ENCODE assay signal across 8 mouse cellular contexts in genomic region chr11:74927236-74927725, GRCm38 (mm10). TPM values are rescaled to one million over a fixed set of nuclear protein-coding genes. Genes with fewer than 3 reads are reported as not detected.
DNase-seq lines count a peak whose midpoint lies in the region; ATAC-seq lines count a peak whose summit lies in the region.
"Had no signal": no experiment of that assay in that cellular context is flagged by ENCODE, and none has a peak within 500 bp of the region (broad histone marks: within the 10 kb centered on the region; RNA-seq: fewer than 3 reads in every experiment).

No protein-coding gene starts in this region.

- no peak for ATAC-seq in hindbrain, embryonic 12.5 days (ENCODE audit: low FRiP score)
- no peak for ATAC-seq in midbrain, embryonic 13.5 days
- no peak for ATAC-seq in midbrain, embryonic 11.5 days (ENCODE audit: low FRiP score)
- ATAC-seq in stomach, embryonic 16.5 days (ENCODE audit: insufficient read depth, low FRiP score): no peak

- H3K4me2 ChIP-seq in hindbrain, embryonic 12.5 days (replicated peaks): peak overlapping the region; percentile 79
- 0 out of 2 replicates have a peak overlapping the region, but pooled peaks have one; percentile 9 for H3K4me2 ChIP-seq in midbrain, embryonic 13.5 days (replicated peaks)
- H3K4me2 ChIP-seq in midbrain, embryonic 11.5 days: no peak overlapping the region; the same call in 1 of the 2 replicates
- H3K4me2 ChIP-seq in stomach, embryonic 16.5 days (ENCODE audit: low read depth, low read length): peak overlapping the region; percentile 76

- H3K9ac ChIP-seq in hindbrain, embryonic 12.5 days: no peak overlapping the region
- H3K9ac ChIP-seq in midbrain, embryonic 13.5 days (replicated peaks): no peak overlapping the region
- H3K9ac ChIP-seq in midbrain, embryonic 11.5 days (ENCODE audit: low read length): no peak overlapping the region
- H3K9ac ChIP-seq in stomach, embryonic 16.5 days (ENCODE audit: low read length): no peak overlapping the region

- H3K9me3 ChIP-seq in hindbrain, embryonic 12.5 days (replicated peaks): no peaks in the 10 kb centered on the region
- H3K9me3 ChIP-seq in hindbrain, embryonic 10.5 days: no peaks in the 10 kb centered on the region
- no peaks in the 10 kb centered on the region for H3K9me3 ChIP-seq in midbrain, embryonic 13.5 days
- H3K9me3 ChIP-seq in midbrain, embryonic 11.5 days (ENCODE audit: control insufficient read depth, low read length): no peaks in the 10 kb centered on the region
- H3K9me3 ChIP-seq in limb, embryonic 10.5 days (replicated peaks): no peaks in the 10 kb centered on the region
- H3K9me3 ChIP-seq in stomach, embryonic 16.5 days (replicated peaks; ENCODE audit: control insufficient read depth, low read length): no peaks in the 10 kb centered on the region

- WGBS in hindbrain, embryonic 12.5 days: 95% methylated on average over 2 of the region's 2 CpGs
- WGBS in hindbrain, embryonic 10.5 days: 94% methylated on average over 2 of the region's 2 CpGs
- 90% methylated on average over 2 of the region's 2 CpGs for WGBS in midbrain, embryonic 13.5 days
- WGBS in midbrain, embryonic 11.5 days: 90% methylated on average over 2 of the region's 2 CpGs
- WGBS in limb, embryonic 10.5 days: 92% methylated on average over 2 of the region's 2 CpGs
- 88% methylated on average over 2 of the region's 2 CpGs for WGBS in stomach, embryonic 16.5 days

- peaks cover 22% of the 10 kb centered on the region for H3K4me1 ChIP-seq in hindbrain, embryonic 12.5 days
- peaks cover 22% of the 10 kb centered on the region for H3K4me1 ChIP-seq in hindbrain, embryonic 10.5 days (replicated peaks)
- peaks cover 25% of the 10 kb centered on the region for H3K4me1 ChIP-seq in midbrain, embryonic 13.5 days (replicated peaks)
- peaks cover 14% of the 10 kb centered on the region for H3K4me1 ChIP-seq in midbrain, embryonic 11.5 days (ENCODE audit: control insufficient read depth, insufficient read depth, low read length)
- peaks cover 22% of the 10 kb centered on the region for H3K4me1 ChIP-seq in limb, embryonic 10.5 days
- H3K4me1 ChIP-seq in stomach, embryonic 16.5 days (ENCODE audit: control insufficient read depth, insufficient read depth, low read length): peaks cover 12% of the 10 kb centered on the region

- no peak overlapping the region for H3K27ac ChIP-seq in hindbrain, embryonic 12.5 days
- no peak overlapping the region for H3K27ac ChIP-seq in hindbrain, embryonic 10.5 days
- H3K27ac ChIP-seq in midbrain, embryonic 13.5 days: no peak overlapping the region
- H3K27ac ChIP-seq in midbrain, embryonic 11.5 days (ENCODE audit: low read depth, low read length): no peak overlapping the region
- no peak overlapping the region for H3K27ac ChIP-seq in limb, embryonic 10.5 days
- H3K27ac ChIP-seq in stomach, embryonic 16.5 days (ENCODE audit: low read length): peak overlapping the region; percentile 29

- DNase-seq in hindbrain, embryonic 10.5 days (ENCODE audit: low spot score): no peak
- DNase-seq in midbrain, embryonic 11.5 days (ENCODE audit: low spot score, missing footprints): no peak
- DNase-seq in limb, embryonic 10.5 days (ENCODE audit: low spot score): no peak
- DNase-seq in retina, embryonic 14.5 days (ENCODE audit: low spot score): no peak
- DNase-seq: gastrocnemius, postnatal 36 days had no signal

- H3K36me3 ChIP-seq in hindbrain, embryonic 12.5 days: peaks cover 17% of the 10 kb centered on the region
- peaks cover 36% of the 10 kb centered on the region for H3K36me3 ChIP-seq in hindbrain, embryonic 10.5 days
- H3K36me3 ChIP-seq in midbrain, embryonic 13.5 days: peaks cover 23% of the 10 kb centered on the region
- H3K36me3 ChIP-seq in midbrain, embryonic 11.5 days (ENCODE audit: control insufficient read depth, insufficient read depth, low read length): peaks cover 5% of the 10 kb centered on the region; the same call in 1 of the 2 replicates
- H3K36me3 ChIP-seq in limb, embryonic 10.5 days: peaks cover 35% of the 10 kb centered on the region
- 0 out of 2 replicates have a peak, but pooled peaks cover 4% of the 10 kb centered on the region for H3K36me3 ChIP-seq in stomach, embryonic 16.5 days (ENCODE audit: control insufficient read depth, insufficient read depth, low read length)

- 0 out of 2 replicates have a peak overlapping the region, but pooled peaks have one; percentile 72 for H3K4me3 ChIP-seq in hindbrain, embryonic 12.5 days
- no peak overlapping the region; the same call in 1 of the 2 replicates for H3K4me3 ChIP-seq in hindbrain, embryonic 10.5 days
- H3K4me3 ChIP-seq in midbrain, embryonic 13.5 days (replicated peaks): 0 out of 2 replicates have a peak overlapping the region, but pooled peaks have one; percentile 9
- H3K4me3 ChIP-seq in midbrain, embryonic 11.5 days (ENCODE audit: low read depth, low read length): no peak overlapping the region
- H3K4me3 ChIP-seq in limb, embryonic 10.5 days: peak overlapping the region; percentile 98; the same call in 1 of the 2 replicates
- no peak overlapping the region for H3K4me3 ChIP-seq in stomach, embryonic 16.5 days (replicated peaks; ENCODE audit: low read length)

- no peaks in the 10 kb centered on the region for H3K27me3 ChIP-seq in hindbrain, embryonic 12.5 days
- no peaks in the 10 kb centered on the region for H3K27me3 ChIP-seq in hindbrain, embryonic 10.5 days (ENCODE audit: insufficient read depth, poor library complexity, severe bottlenecking)
- no peaks in the 10 kb centered on the region for H3K27me3 ChIP-seq in midbrain, embryonic 13.5 days
- no peaks in the 10 kb centered on the region for H3K27me3 ChIP-seq in midbrain, embryonic 11.5 days (ENCODE audit: control insufficient read depth, insufficient read depth, low read length)
- no peaks in the 10 kb centered on the region for H3K27me3 ChIP-seq in limb, embryonic 10.5 days (ENCODE audit: low read depth, poor library complexity, severe bottlenecking)
- H3K27me3 ChIP-seq in stomach, embryonic 16.5 days (ENCODE audit: control insufficient read depth, insufficient read depth, low read length): no peaks in the 10 kb centered on the region

RNA-seq across cellular contexts. Expression of gene Srr, which starts 1.5 kb away (rescaled TPM):
- polyA plus RNA-seq in hindbrain, embryonic 12.5 days (2016; fragmentation: Nextera tagmentation; extraction: Ambion mirVana): 30.2 and 34.3 TPM in 2 replicates
- 17.6 and 24.4 TPM in 2 replicates for polyA plus RNA-seq in hindbrain, embryonic 10.5 days (2016; fragmentation: Nextera tagmentation; extraction: Ambion mirVana)
- polyA plus RNA-seq in midbrain, embryonic 13.5 days (2015; fragmentation: Nextera tagmentation; extraction: Ambion mirVana): 31.5 and 32.9 TPM in 2 replicates
- polyA plus RNA-seq in midbrain, embryonic 11.5 days (2014; fragmentation: Nextera tagmentation; extraction: Ambion mirVana): 25.9 and 29.7 TPM in 2 replicates
- polyA plus RNA-seq in limb, embryonic 10.5 days (2016; fragmentation: Nextera tagmentation; extraction: Ambion mirVana): 13.2 and 17.3 TPM in 2 replicates
- polyA plus RNA-seq in stomach, embryonic 16.5 days (2015; fragmentation: Nextera tagmentation; extraction: Ambion mirVana): 18.6 and 19.1 TPM in 2 replicates

RNA-seq across cellular contexts. Expression of gene Smg6, which starts 1.7 kb away (rescaled TPM):
- 23.5 and 23.6 TPM in 2 replicates for polyA plus RNA-seq in hindbrain, embryonic 12.5 days (2016; fragmentation: Nextera tagmentation; extraction: Ambion mirVana)
- polyA plus RNA-seq in hindbrain, embryonic 10.5 days (2016; fragmentation: Nextera tagmentation; extraction: Ambion mirVana): 18.7 and 19.2 TPM in 2 replicates
- polyA plus RNA-seq in midbrain, embryonic 13.5 days (2015; fragmentation: Nextera tagmentation; extraction: Ambion mirVana): 20.2 and 21.0 TPM in 2 replicates
- polyA plus RNA-seq in midbrain, embryonic 11.5 days (2014; fragmentation: Nextera tagmentation; extraction: Ambion mirVana): 16.0 and 17.9 TPM in 2 replicates
- 19.6 and 21.5 TPM in 2 replicates for polyA plus RNA-seq in limb, embryonic 10.5 days (2016; fragmentation: Nextera tagmentation; extraction: Ambion mirVana)
- 15.8 and 15.9 TPM in 2 replicates for polyA plus RNA-seq in stomach, embryonic 16.5 days (2015; fragmentation: Nextera tagmentation; extraction: Ambion mirVana)

RNA-seq across cellular contexts. Expression of gene Tsr1, which starts 29.4 kb away (rescaled TPM):
- 33.0 and 37.4 TPM in 2 replicates for polyA plus RNA-seq in hindbrain, embryonic 12.5 days (2016; fragmentation: Nextera tagmentation; extraction: Ambion mirVana)
- polyA plus RNA-seq in hindbrain, embryonic 10.5 days (2016; fragmentation: Nextera tagmentation; extraction: Ambion mirVana): 35.9 and 47.5 TPM in 2 replicates
- polyA plus RNA-seq in midbrain, embryonic 13.5 days (2015; fragmentation: Nextera tagmentation; extraction: Ambion mirVana): 28.1 and 32.1 TPM in 2 replicates
- 48.9 and 51.3 TPM in 2 replicates for polyA plus RNA-seq in midbrain, embryonic 11.5 days (2014; fragmentation: Nextera tagmentation; extraction: Ambion mirVana)
- 55.3 and 61.4 TPM in 2 replicates for polyA plus RNA-seq in limb, embryonic 10.5 days (2016; fragmentation: Nextera tagmentation; extraction: Ambion mirVana)
- 47.0 and 48.3 TPM in 2 replicates for polyA plus RNA-seq in stomach, embryonic 16.5 days (2015; fragmentation: Nextera tagmentation; extraction: Ambion mirVana)

RNA-seq across cellular contexts. Expression of gene Sgsm2, which starts 30.4 kb away (rescaled TPM):
- 15.8 and 16.1 TPM in 2 replicates for polyA plus RNA-seq in hindbrain, embryonic 12.5 days (2016; fragmentation: Nextera tagmentation; extraction: Ambion mirVana)
- polyA plus RNA-seq in hindbrain, embryonic 10.5 days (2016; fragmentation: Nextera tagmentation; extraction: Ambion mirVana): 7.8 and 10.7 TPM in 2 replicates
- polyA plus RNA-seq in midbrain, embryonic 13.5 days (2015; fragmentation: Nextera tagmentation; extraction: Ambion mirVana): 18.8 and 20.8 TPM in 2 replicates
- 5.8 and 6.8 TPM in 2 replicates for polyA plus RNA-seq in midbrain, embryonic 11.5 days (2014; fragmentation: Nextera tagmentation; extraction: Ambion mirVana)
- polyA plus RNA-seq in limb, embryonic 10.5 days (2016; fragmentation: Nextera tagmentation; extraction: Ambion mirVana): 3.0 and 4.1 TPM in 2 replicates
- polyA plus RNA-seq in stomach, embryonic 16.5 days (2015; fragmentation: Nextera tagmentation; extraction: Ambion mirVana): 6.0 and 7.0 TPM in 2 replicates

Comparison
In these comparisons a context has a peak if more than half of its experiments do, and no peak if none do; other contexts are left out.
1. H3K4me3 ChIP-seq: peak in hindbrain, embryonic 12.5 days (single experiment), midbrain, embryonic 13.5 days (single experiment) and limb, embryonic 10.5 days (single experiment); none in hindbrain, embryonic 10.5 days (single experiment), midbrain, embryonic 11.5 days (single experiment) and stomach, embryonic 16.5 days (single experiment).